Mouse (Mus musculus): Measurements from ENCODE around the gene Mob3a. TPM values are rescaled to one million over a fixed set of nuclear protein-coding genes. Genes with fewer than 3 reads are reported as not detected.
A peak's percentile ranks its signal among the peaks of the same experiment; 100 is the strongest.

Gene Mob3a
- polyA plus RNA-seq, 1 experiment from 2014 or later, result 38.9 TPM

- ATAC-seq (replicated peaks; ENCODE audit: insufficient number of reproducible peaks, low FRiP score, low TSS enrichment), result no peak
- Histone ChIP-seq H3K36me3 (ENCODE audit: control insufficient read depth, insufficient read depth, low read length) (0 out of 2 replicates have a peak, but pooled peaks cover 5% of the 10 kb centered on the region), H3K4me1 (ENCODE audit: control insufficient read depth, insufficient read depth, low read length) (peaks cover 41% of the 10 kb centered on the region), H3K27me3 (ENCODE audit: control insufficient read depth, insufficient read depth, low read length) (no peaks in the 10 kb centered on the region), H3K4me3 (ENCODE audit: low read depth, low read length) (no peak overlapping the region), H3K9me3 (replicated peaks; ENCODE audit: control insufficient read depth, low read length) (no peaks in the 10 kb centered on the region), H3K27ac (ENCODE audit: low read depth, low read length) (no peak overlapping the region; the same call in 1 of the 2 replicates), H3K9ac (ENCODE audit: low read depth, low read length) (no peak overlapping the region), H3K4me2 (no peak overlapping the region)
- WGBS (ENCODE audit: insufficient replicate concordance), result 60% methylated on average over 11 of the region's 12 CpGs
Measured at GRCm38 (mm10) chr10:80696502-80697392, 5.0 kb downstream of the Mob3a start.

- peaks cover 41% of the 10 kb centered on the region for H3K4me1 ChIP-seq (ENCODE audit: control insufficient read depth, insufficient read depth, low read length)
- H3K4me2 ChIP-seq, result no peak overlapping the region
- H3K27ac ChIP-seq (ENCODE audit: low read depth, low read length), result no peak overlapping the region; the same call in 1 of the 2 replicates
- H3K36me3 ChIP-seq (ENCODE audit: control insufficient read depth, insufficient read depth, low read length), result peaks cover 6% of the 10 kb centered on the region; the same call in 1 of the 2 replicates
- ATAC-seq (replicated peaks; ENCODE audit: insufficient number of reproducible peaks, low FRiP score, low TSS enrichment), result no peak
- no peak overlapping the region for H3K4me3 ChIP-seq (ENCODE audit: low read depth, low read length)
- H3K27me3 ChIP-seq (ENCODE audit: control insufficient read depth, insufficient read depth, low read length), result no peaks in the 10 kb centered on the region
- 67% methylated on average over 10 of the region's 10 CpGs for WGBS (ENCODE audit: insufficient replicate concordance)
- H3K9me3 ChIP-seq (replicated peaks; ENCODE audit: control insufficient read depth, low read length), result no peaks in the 10 kb centered on the region
- 0 out of 2 replicates have a peak overlapping the region, but pooled peaks have one; percentile 10 for H3K9ac ChIP-seq (ENCODE audit: low read depth, low read length)
Measured at GRCm38 (mm10) chr10:80695801-80696501, 5.8 kb downstream of the Mob3a start.

GRCm38 (mm10) chr10:80695186-80695585, 6.6 kb downstream of the Mob3a start:
- Histone ChIP-seq H3K27ac (ENCODE audit: low read depth, low read length) (no peak overlapping the region), H3K4me3 (ENCODE audit: low read depth, low read length) (no peak overlapping the region), H3K4me1 (ENCODE audit: control insufficient read depth, insufficient read depth, low read length) (peaks cover 35% of the 10 kb centered on the region), H3K4me2 (no peak overlapping the region), H3K9ac (ENCODE audit: low read depth, low read length) (peak overlapping the region; percentile 16; the same call in 1 of the 2 replicates), H3K9me3 (replicated peaks; ENCODE audit: control insufficient read depth, low read length) (no peaks in the 10 kb centered on the region), H3K36me3 (ENCODE audit: control insufficient read depth, insufficient read depth, low read length) (peaks cover 10% of the 10 kb centered on the region; the same call in 1 of the 2 replicates), H3K27me3 (ENCODE audit: control insufficient read depth, insufficient read depth, low read length) (no peaks in the 10 kb centered on the region)
- ATAC-seq (replicated peaks; ENCODE audit: insufficient number of reproducible peaks, low FRiP score, low TSS enrichment), result no peak
- 67% methylated on average over 2 of the region's 2 CpGs for WGBS (ENCODE audit: insufficient replicate concordance)

GRCm38 (mm10) chr10:80694159-80694938, 7.4 kb downstream of the Mob3a start:
- H3K27me3 ChIP-seq (ENCODE audit: control insufficient read depth, insufficient read depth, low read length), result no peaks in the 10 kb centered on the region
- H3K36me3 ChIP-seq (ENCODE audit: control insufficient read depth, insufficient read depth, low read length), result peaks cover 16% of the 10 kb centered on the region
- H3K4me2 ChIP-seq, result no peak overlapping the region
- no peaks in the 10 kb centered on the region for H3K9me3 ChIP-seq (replicated peaks; ENCODE audit: control insufficient read depth, low read length)
- peaks cover 31% of the 10 kb centered on the region for H3K4me1 ChIP-seq (ENCODE audit: control insufficient read depth, insufficient read depth, low read length)
- WGBS (ENCODE audit: insufficient replicate concordance), result 89% methylated on average over 13 of the region's 13 CpGs
- H3K9ac ChIP-seq (ENCODE audit: low read depth, low read length), result no peak overlapping the region; the same call in 1 of the 2 replicates
- H3K4me3 ChIP-seq (ENCODE audit: low read depth, low read length), result no peak overlapping the region
- H3K27ac ChIP-seq (ENCODE audit: low read depth, low read length), result no peak overlapping the region
- no peak for ATAC-seq (replicated peaks; ENCODE audit: insufficient number of reproducible peaks, low FRiP score, low TSS enrichment)

GRCm38 (mm10) chr10:80693401-80694045, 8.3 kb downstream of the Mob3a start:
- 89% methylated on average over 12 of the region's 12 CpGs for WGBS (ENCODE audit: insufficient replicate concordance)
- peaks cover 18% of the 10 kb centered on the region for H3K36me3 ChIP-seq (ENCODE audit: control insufficient read depth, insufficient read depth, low read length)
- H3K9me3 ChIP-seq (replicated peaks; ENCODE audit: control insufficient read depth, low read length), result no peaks in the 10 kb centered on the region
- H3K4me2 ChIP-seq, result peak overlapping the region; percentile 2; the same call in 1 of the 2 replicates
- no peak for ATAC-seq (replicated peaks; ENCODE audit: insufficient number of reproducible peaks, low FRiP score, low TSS enrichment)
- no peaks in the 10 kb centered on the region for H3K27me3 ChIP-seq (ENCODE audit: control insufficient read depth, insufficient read depth, low read length)
- H3K9ac ChIP-seq (ENCODE audit: low read depth, low read length), result no peak overlapping the region; the same call in 1 of the 2 replicates
- H3K4me3 ChIP-seq (ENCODE audit: low read depth, low read length), result no peak overlapping the region
- H3K4me1 ChIP-seq (ENCODE audit: control insufficient read depth, insufficient read depth, low read length), result peaks cover 26% of the 10 kb centered on the region
- H3K27ac ChIP-seq (ENCODE audit: low read depth, low read length), result no peak overlapping the region

GRCm38 (mm10) chr10:80692249-80693165, 9.3 kb downstream of the Mob3a start:
- Histone ChIP-seq H3K27me3 (ENCODE audit: control insufficient read depth, insufficient read depth, low read length) (no peaks in the 10 kb centered on the region), H3K36me3 (ENCODE audit: control insufficient read depth, insufficient read depth, low read length) (peaks cover 18% of the 10 kb centered on the region), H3K4me3 (ENCODE audit: low read depth, low read length) (no peak overlapping the region), H3K4me2 (no peak overlapping the region), H3K4me1 (ENCODE audit: control insufficient read depth, insufficient read depth, low read length) (peaks cover 22% of the 10 kb centered on the region), H3K9me3 (replicated peaks; ENCODE audit: control insufficient read depth, low read length) (no peaks in the 10 kb centered on the region), H3K9ac (ENCODE audit: low read depth, low read length) (peak overlapping the region; percentile 39; the same call in 1 of the 2 replicates), H3K27ac (ENCODE audit: low read depth, low read length) (no peak overlapping the region)
- 73% methylated on average over 14 of the region's 14 CpGs for WGBS (ENCODE audit: insufficient replicate concordance)
- no peak for ATAC-seq (replicated peaks; ENCODE audit: insufficient number of reproducible peaks, low FRiP score, low TSS enrichment)

GRCm38 (mm10) chr10:80687850-80688249, 13.9 kb downstream of the Mob3a start:
- ATAC-seq (replicated peaks; ENCODE audit: insufficient number of reproducible peaks, low FRiP score, low TSS enrichment), result no peak
- 47% methylated on average over 5 of the region's 5 CpGs for WGBS (ENCODE audit: insufficient replicate concordance)
- H3K9me3 ChIP-seq (replicated peaks; ENCODE audit: control insufficient read depth, low read length), result no peaks in the 10 kb centered on the region
- H3K4me3 ChIP-seq (ENCODE audit: low read depth, low read length), result no peak overlapping the region
- no peaks in the 10 kb centered on the region for H3K4me1 ChIP-seq (ENCODE audit: control insufficient read depth, insufficient read depth, low read length)
- H3K4me2 ChIP-seq, result no peak overlapping the region
- no peaks in the 10 kb centered on the region for H3K27me3 ChIP-seq (ENCODE audit: control insufficient read depth, insufficient read depth, low read length)
- no peak overlapping the region for H3K27ac ChIP-seq (ENCODE audit: low read depth, low read length)
- H3K36me3 ChIP-seq (ENCODE audit: control insufficient read depth, insufficient read depth, low read length), result peaks cover 20% of the 10 kb centered on the region
- H3K9ac ChIP-seq (ENCODE audit: low read depth, low read length), result no peak overlapping the region
